Mouse (Mus musculus) kidney, adult 8-10 months (tissue): ENCODE data around the gene Insrr.
"Not testable (repeated sequence)": the region's sequence is repeated elsewhere in the genome, so short reads cannot be mapped to it uniquely, and the experiment has no call there.

Source experiments
- DNase-seq, 2 experiments: peaks; one replicate each; pipeline ENCODE4 v3.0.0; 2022

Insrr gene

GRCm38 (mm10) chr3:87833482-87833881 lies 36.7 kb downstream of the Insrr start:
- DNase-seq: peak in 1 of 2 experiments; percentile 23

- peak; percentile 50 to 83 for DNase-seq
Measured at GRCm38 (mm10) chr3:87838622-87839021, 41.9 kb downstream of the Insrr start.

- DNase-seq: no peak
Measured at GRCm38 (mm10) chr3:87840858-87841257, 44.1 kb downstream of the Insrr start.

GRCm38 (mm10) chr3:87844981-87845380 lies 48.2 kb downstream of the Insrr start:
- DNase-seq: no peak

- no peak for DNase-seq
Measured at GRCm38 (mm10) chr3:87846186-87846585, 49.4 kb downstream of the Insrr start.

- DNase-seq: no peak
Measured at GRCm38 (mm10) chr3:87846650-87847110, 49.9 kb downstream of the Insrr start, which contains the start of gene Sh2d2a. TSS of gene Sh2d2a (plus strand) at chr3:87846755.

GRCm38 (mm10) chr3:87847680-87848079 lies 50.9 kb downstream of the Insrr start:
- no peak for DNase-seq

- DNase-seq: no peak
Measured at GRCm38 (mm10) chr3:87849117-87849516, 52.4 kb downstream of the Insrr start.

- peak; percentile 30 to 62 for DNase-seq
Measured at GRCm38 (mm10) chr3:87854795-87855568, 58.2 kb downstream of the Insrr start.

GRCm38 (mm10) chr3:87855936-87856335 lies 59.2 kb downstream of the Insrr start:
- DNase-seq: no peak

GRCm38 (mm10) chr3:87857666-87858065 lies 60.9 kb downstream of the Insrr start:
- DNase-seq: no peak

- DNase-seq: peak; percentile 55 to 71
Measured at GRCm38 (mm10) chr3:87859813-87860212, 63.1 kb downstream of the Insrr start.

GRCm38 (mm10) chr3:87864111-87864510 lies 67.4 kb downstream of the Insrr start:
- DNase-seq: not testable (repeated sequence)
